Mouse (Mus musculus) liver, embryonic 15.5 days (tissue): ENCODE data around the gene Foxa2. TPM values are rescaled to one million over a fixed set of nuclear protein-coding genes. Genes with fewer than 3 reads are reported as not detected.

ENCODE experiments used
- ATAC-seq: fragments of 200-750 bp; cut with Nextera tagmentation; 2 replicates; pipeline ENCODE4 v1.8.0; 2017; ENCODE audit warnings: moderate number of reproducible peaks, mild to moderate bottlenecking, moderate library complexity; ENCODE audit not compliant: insufficient read depth
- H3K27ac ChIP-seq: fragments of 300-500 bp; sonication (generic); replicated peaks from 2 replicates; pipeline ENCODE4 v1.5.1; 2015; ENCODE audit warnings: mild to moderate bottlenecking, inconsistent platforms
- H3K27me3 ChIP-seq: fragments of 300-500 bp; sonication (generic); 2 replicates; pipeline ENCODE4 v1.6.1; 2015; ENCODE audit warnings: mild to moderate bottlenecking, inconsistent platforms
- H3K36me3 ChIP-seq: fragments of 300-500 bp; sonication (generic); replicated peaks from 2 replicates; pipeline ENCODE4 v1.6.1; 2015; ENCODE audit warnings: moderate library complexity, mild to moderate bottlenecking, inconsistent platforms
- H3K4me1 ChIP-seq: fragments of 300-500 bp; sonication (generic); replicated peaks from 2 replicates; pipeline ENCODE4 v1.6.1; 2015; ENCODE audit warnings: inconsistent platforms
- H3K4me2 ChIP-seq: fragments of 300-500 bp; sonication (generic); 2 replicates; pipeline ENCODE4 v1.6.1; 2015; ENCODE audit warnings: moderate library complexity, mild to moderate bottlenecking, inconsistent platforms
- H3K4me3 ChIP-seq: fragments of 300-500 bp; sonication (generic); replicated peaks from 2 replicates; pipeline ENCODE4 v1.5.1; 2015; ENCODE audit warnings: mild to moderate bottlenecking, inconsistent platforms
- H3K9ac ChIP-seq: fragments of 300-500 bp; sonication (generic); 2 replicates; pipeline ENCODE4 v1.6.1; 2015; ENCODE audit warnings: moderate library complexity, mild to moderate bottlenecking, inconsistent platforms
- H3K9me3 ChIP-seq: fragments of 300-500 bp; sonication (generic); replicated peaks from 2 replicates; pipeline ENCODE4 v1.6.1; 2016; ENCODE audit warnings: inconsistent platforms
- WGBS: fragments of 180-500 bp; shearing (Covaris S2); methylation state at CpG from one replicate; pipeline ENCODE4 v1.1.7; 2015; ENCODE audit warnings: mixed read lengths; ENCODE audit not compliant: insufficient replicate concordance; 5-methylcytosine and 5-hydroxymethylcytosine counted together
- microRNA-seq: library from miRNA; unstranded; fragments of <30 nt; microRNA quantifications from one replicate; pipeline ENCODE4, GENCODE M21; 2016
- polyA plus RNA-seq: library from polyadenylated mRNA; unstranded; fragments of >200 nt; fragmentation: Nextera tagmentation; extraction: Ambion mirVana; gene quantifications from 2 replicates; pipeline ENCODE4 v1.2.1, GENCODE M21; 2015

Foxa2 gene
- polyA plus RNA-seq, 1 experiment from 2014 or later, result 4.3 TPM

GRCm38 (mm10) chr2:147998206-147998966 lies 48.4 kb downstream of the Foxa2 start:
- no peak overlapping the region for H3K9ac ChIP-seq
- H3K36me3 ChIP-seq, result no peaks in the 10 kb centered on the region
- H3K4me3 ChIP-seq, result no peak overlapping the region
- H3K27me3 ChIP-seq, result no peaks in the 10 kb centered on the region
- H3K4me2 ChIP-seq, result no peak overlapping the region
- H3K9me3 ChIP-seq, result no peaks in the 10 kb centered on the region
- no peaks in the 10 kb centered on the region for H3K4me1 ChIP-seq
- WGBS, result 40% methylated on average over 10 of the region's 10 CpGs
- ATAC-seq, result no peak
- no peak overlapping the region for H3K27ac ChIP-seq

- Histone ChIP-seq H3K4me3 (no peak overlapping the region), H3K4me1 (no peaks in the 10 kb centered on the region), H3K36me3 (no peaks in the 10 kb centered on the region), H3K9ac (no peak overlapping the region), H3K4me2 (no peak overlapping the region), H3K27me3 (no peaks in the 10 kb centered on the region), H3K27ac (no peak overlapping the region), H3K9me3 (no peaks in the 10 kb centered on the region)
- ATAC-seq, result no peak
Observed at GRCm38 (mm10) chr2:147996781-147997180, 50.0 kb downstream of the Foxa2 start.

GRCm38 (mm10) chr2:147993821-147994220 lies 52.9 kb downstream of the Foxa2 start:
- no peak for ATAC-seq
- Histone ChIP-seq H3K27ac (no peak overlapping the region), H3K4me1 (no peaks in the 10 kb centered on the region), H3K36me3 (no peaks in the 10 kb centered on the region), H3K9ac (no peak overlapping the region), H3K4me2 (no peak overlapping the region), H3K9me3 (no peaks in the 10 kb centered on the region), H3K27me3 (no peaks in the 10 kb centered on the region), H3K4me3 (no peak overlapping the region)
- WGBS, result 13% methylated on average over 4 of the region's 4 CpGs

- Histone ChIP-seq H3K9me3 (no peaks in the 10 kb centered on the region), H3K4me3 (no peak overlapping the region), H3K27ac (no peak overlapping the region), H3K4me2 (no peak overlapping the region), H3K36me3 (no peaks in the 10 kb centered on the region), H3K4me1 (no peaks in the 10 kb centered on the region), H3K27me3 (no peaks in the 10 kb centered on the region), H3K9ac (no peak overlapping the region)
- WGBS, result 63% methylated on average over 10 of the region's 10 CpGs
- peak; percentile 53 for ATAC-seq
Observed at GRCm38 (mm10) chr2:147992935-147993679, 53.7 kb downstream of the Foxa2 start.

Small RNA genes lying within 50 kb of the gene (microRNA-seq; reads per million reads assigned to microRNA genes)
- gene Gm27420, result not detected
